8 mouse cellular contexts compared by ENCODE assay signal in the genomic region with DNA sequence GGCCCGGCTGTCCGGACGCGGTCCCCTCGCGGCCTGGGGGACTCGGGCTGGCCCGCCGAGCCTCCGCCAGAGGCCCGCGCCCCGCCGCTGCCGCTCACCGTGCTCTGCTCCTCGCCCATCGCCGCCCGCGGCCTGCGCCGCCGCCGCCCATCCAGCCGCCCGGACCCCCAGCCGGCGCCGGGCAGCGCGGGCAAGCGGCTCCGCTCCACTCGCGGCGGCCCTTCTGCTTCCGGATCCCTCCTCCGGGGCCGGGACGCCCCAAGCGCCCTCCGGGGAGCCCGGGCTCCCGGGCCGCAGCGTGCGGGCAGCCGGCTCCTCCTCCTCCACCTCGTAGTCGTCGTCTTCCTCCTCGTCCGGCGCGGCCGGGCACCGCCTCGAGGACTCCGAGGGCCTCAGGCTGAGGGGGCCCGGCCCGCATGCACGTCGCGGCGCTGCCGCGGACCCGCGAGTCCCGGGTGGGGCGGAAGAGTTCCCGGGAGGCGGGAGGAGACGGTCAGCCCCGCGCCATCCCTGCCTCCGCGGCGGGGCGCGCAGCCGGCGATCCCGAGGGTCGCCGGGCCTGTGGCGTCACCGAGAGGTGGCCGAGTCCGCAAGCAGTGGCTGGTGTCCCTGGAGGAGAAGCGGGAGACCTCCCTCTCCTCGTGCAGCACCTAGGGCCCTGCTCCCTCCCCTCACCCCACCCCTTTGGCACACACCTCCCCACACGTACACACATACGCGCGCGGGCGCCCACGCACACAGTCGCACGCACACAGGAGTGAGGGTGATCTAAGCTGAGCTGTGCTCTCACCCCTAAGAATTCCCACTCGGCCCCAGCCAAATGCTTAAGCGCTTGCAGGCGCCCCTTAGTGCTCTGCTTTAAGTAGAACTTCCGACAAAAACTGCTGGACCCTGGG. TPM values are rescaled to one million over a fixed set of nuclear protein-coding genes. Genes with fewer than 3 reads are reported as not detected.
DNase-seq lines count a peak whose midpoint lies in the region; ATAC-seq and TF ChIP-seq lines count a peak whose summit lies in the region.

A gene (minus strand): TSS at position 119 of the 896 bp plus-strand sequence.

- TF ChIP-seq CTCF in stomach, postnatal 0 days (IDR thresholded peaks at IDR 0.05; ENCODE audit: low read depth) = peak; percentile 13; the same call in 1 of the 2 replicates

- peak within 1 kb of the TSS; percentile 81 for H3K4me3 ChIP-seq in forebrain, embryonic 13.5 days
- H3K4me3 ChIP-seq in heart, embryonic 16.5 days (ENCODE audit: low read length) = peak within 1 kb of the TSS; percentile 76
- H3K4me3 ChIP-seq in liver, embryonic 13.5 days (replicated peaks) = peak within 1 kb of the TSS; percentile 63
- peak within 1 kb of the TSS; percentile 86 for H3K4me3 ChIP-seq in myocyte
- peak within 1 kb of the TSS; percentile 66 for H3K4me3 ChIP-seq in stomach, postnatal 0 days (ENCODE audit: low read depth, low read length)

- DNase-seq in 416B (ENCODE audit: low read depth) = peak; percentile 59
- peak; percentile 52 for DNase-seq in brain, embryonic 18.5 days (ENCODE audit: low read depth, low spot score)
- DNase-seq in kidney, postnatal 25 days = peak; percentile 48 to 74
- DNase-seq in liver, embryonic 13.5 days = no peak
- peak; percentile 78 for DNase-seq in stomach, postnatal 0 days (ENCODE audit: low spot score)

- peak; percentile 86 for ATAC-seq in forebrain, embryonic 13.5 days
- ATAC-seq in heart, embryonic 16.5 days (replicated peaks; ENCODE audit: extremely low read depth, insufficient read depth, low FRiP score) = peak; percentile 79
- peak; percentile 72 for ATAC-seq in liver, embryonic 13.5 days (ENCODE audit: low read depth)
- peak; percentile 88 for ATAC-seq in stomach, postnatal 0 days (ENCODE audit: low FRiP score, low TSS enrichment)

- H3K9me3 ChIP-seq in forebrain, embryonic 13.5 days (replicated peaks) = no peaks in the 10 kb centered on the region
- no peaks in the 10 kb centered on the region for H3K9me3 ChIP-seq in heart, embryonic 16.5 days (replicated peaks; ENCODE audit: control insufficient read depth, low read length)
- no peaks in the 10 kb centered on the region for H3K9me3 ChIP-seq in liver, embryonic 13.5 days (replicated peaks)
- H3K9me3 ChIP-seq in stomach, postnatal 0 days (ENCODE audit: control insufficient read depth, low read length) = no peaks in the 10 kb centered on the region

- peak within 1 kb of the TSS; percentile 55 for H3K27ac ChIP-seq in forebrain, embryonic 13.5 days
- peak within 1 kb of the TSS; percentile 87 for H3K27ac ChIP-seq in heart, embryonic 16.5 days (ENCODE audit: low read length)
- no peak within 1 kb of the TSS for H3K27ac ChIP-seq in liver, embryonic 13.5 days
- H3K27ac ChIP-seq in stomach, postnatal 0 days (replicated peaks) = peak within 1 kb of the TSS; percentile 90

- H3K36me3 ChIP-seq in forebrain, embryonic 13.5 days (ENCODE audit: poor library complexity, severe bottlenecking) = no peaks in the 10 kb centered on the region
- no peaks in the 10 kb centered on the region for H3K36me3 ChIP-seq in heart, embryonic 16.5 days (ENCODE audit: control insufficient read depth, insufficient read depth)
- no peaks in the 10 kb centered on the region for H3K36me3 ChIP-seq in liver, embryonic 13.5 days
- no peaks in the 10 kb centered on the region for H3K36me3 ChIP-seq in myocyte (ENCODE audit: control insufficient read depth, insufficient read depth)
- H3K36me3 ChIP-seq in stomach, postnatal 0 days (ENCODE audit: control insufficient read depth, insufficient read depth, low read length) = no peaks in the 10 kb centered on the region

- WGBS in forebrain, embryonic 13.5 days = under 1% methylated on average over 96 of the region's 106 CpGs
- WGBS in heart, embryonic 16.5 days = 0% methylated on average over 81 of the region's 106 CpGs
- 1% methylated on average over 62 of the region's 106 CpGs for WGBS in liver, embryonic 13.5 days (ENCODE audit: insufficient replicate concordance)
- 0% methylated on average over 55 of the region's 106 CpGs for WGBS in stomach, postnatal 0 days

- no peak for TF ChIP-seq EP300 in stomach, postnatal 0 days (optimal IDR thresholded peaks at IDR 0.05)

- H3K27me3 ChIP-seq in forebrain, embryonic 13.5 days = no peaks in the 10 kb centered on the region
- no peaks in the 10 kb centered on the region; the same call in 1 of the 2 replicates for H3K27me3 ChIP-seq in heart, embryonic 16.5 days (ENCODE audit: control insufficient read depth, insufficient read depth, low read length)
- H3K27me3 ChIP-seq in liver, embryonic 13.5 days = peaks cover 38% of the 10 kb centered on the region
- H3K27me3 ChIP-seq in myocyte (ENCODE audit: control insufficient read depth, insufficient read depth, insufficient read length) = no peaks in the 10 kb centered on the region
- H3K27me3 ChIP-seq in stomach, postnatal 0 days (ENCODE audit: control insufficient read depth, insufficient read depth, low read length) = no peaks in the 10 kb centered on the region

- peak within 1 kb of the TSS; percentile 76 for H3K4me2 ChIP-seq in forebrain, embryonic 13.5 days
- peak within 1 kb of the TSS; percentile 87 for H3K4me2 ChIP-seq in heart, embryonic 16.5 days (ENCODE audit: low read depth, low read length)
- H3K4me2 ChIP-seq in liver, embryonic 13.5 days = peak within 1 kb of the TSS; percentile 66
- peak within 1 kb of the TSS; percentile 87 for H3K4me2 ChIP-seq in myocyte (ENCODE audit: low read depth)
- H3K4me2 ChIP-seq in stomach, postnatal 0 days (replicated peaks; ENCODE audit: low read depth) = peak within 1 kb of the TSS; percentile 89

- H3K9ac ChIP-seq in forebrain, embryonic 13.5 days = peak within 1 kb of the TSS; percentile 92
- H3K9ac ChIP-seq in heart, embryonic 16.5 days (ENCODE audit: low read length) = peak within 1 kb of the TSS; percentile 83
- H3K9ac ChIP-seq in liver, embryonic 13.5 days = peak within 1 kb of the TSS; percentile 70
- H3K9ac ChIP-seq in stomach, postnatal 0 days (ENCODE audit: low read length) = peak within 1 kb of the TSS; percentile 94

- peaks cover 43% of the 10 kb centered on the region for H3K79me2 ChIP-seq in myocyte (ENCODE audit: control insufficient read depth, insufficient read depth)

- TF ChIP-seq POLR2A in myocyte (IDR thresholded peaks at IDR 0.05; ENCODE audit: insufficient read length, low read depth) = peak; percentile 95

- H3K4me1 ChIP-seq in forebrain, embryonic 13.5 days = peaks cover 30% of the 10 kb centered on the region
- H3K4me1 ChIP-seq in heart, embryonic 16.5 days (ENCODE audit: control insufficient read depth, insufficient read depth, low read length) = peaks cover 21% of the 10 kb centered on the region
- H3K4me1 ChIP-seq in liver, embryonic 13.5 days (replicated peaks) = peaks cover 14% of the 10 kb centered on the region; the same call in 1 of the 2 replicates
- no peaks in the 10 kb centered on the region; the same call in 1 of the 2 replicates for H3K4me1 ChIP-seq in stomach, postnatal 0 days (replicated peaks; ENCODE audit: control insufficient read depth, insufficient read depth)

- peak within 1 kb of the TSS; percentile 93 for H3ac ChIP-seq in myocyte (ENCODE audit: control insufficient read depth, insufficient read length)

TF ChIP-seq in myocyte, 11 proteins besides CTCF, POLR2A, EP300 and RAD21:
- peak in 1 of 3 experiments; percentile 31 for TF ChIP-seq MYOG (IDR thresholded peaks at IDR 0.05; ENCODE audit: control insufficient read depth in 1 of 3, insufficient read depth in 1 of 3, insufficient read length in 2 of 3, low read depth in 2 of 3)
- TF ChIP-seq POLR2AphosphoS2 (IDR thresholded peaks at IDR 0.05; ENCODE audit: insufficient read length, low read depth) = peak; percentile 90
- TF ChIP-seq USF1 (IDR thresholded peaks at IDR 0.05; ENCODE audit: low read depth) = no peak
- TF ChIP-seq REST (IDR thresholded peaks at IDR 0.05; ENCODE audit: insufficient read depth, insufficient read length) = peak; percentile 15
- peak in 1 of 3 experiments; percentile 42 for TF ChIP-seq MYOD1 (IDR thresholded peaks at IDR 0.05; ENCODE audit: control insufficient read depth in 1 of 3, insufficient read length in 2 of 3, low read depth in 2 of 3)

RNA-seq across cellular contexts. Expression of the gene that starts here (rescaled TPM):
- polyA plus RNA-seq in forebrain, embryonic 13.5 days (2015; fragmentation: Nextera tagmentation; extraction: Ambion mirVana) = 1.5 TPM in 2 replicates
- 0.66 and 0.68 TPM in 2 replicates for polyA plus RNA-seq in heart, embryonic 16.5 days (2015; fragmentation: Nextera tagmentation; extraction: Ambion mirVana)
- 0.15 TPM in 2 replicates for polyA plus RNA-seq in liver, embryonic 13.5 days (2015; fragmentation: Nextera tagmentation; extraction: Ambion mirVana)
- polyA plus RNA-seq in myocyte (2012; fragmentation: generic; extraction: Trizol) = 5.8 TPM
- polyA plus RNA-seq in stomach, postnatal 0 days (2015; fragmentation: Nextera tagmentation; extraction: Ambion mirVana) = 1.1 and 1.2 TPM in 2 replicates

Comparison
In these comparisons a context has a peak if more than half of its experiments do, and no peak if none do; other contexts are left out.
1. Peak in ATAC-seq, H3K4me3 ChIP-seq, H3K27ac ChIP-seq, H3K9ac ChIP-seq and H3K4me2 ChIP-seq in heart, embryonic 16.5 days; RNA of the gene not detected or under 1 TPM.
2. Peak in ATAC-seq, H3K4me3 ChIP-seq, H3K9ac ChIP-seq and H3K4me2 ChIP-seq in liver, embryonic 13.5 days; RNA of the gene not detected or under 1 TPM.